Comparison of ENCODE assay signal across 27 mouse cellular contexts in the genomic region with DNA sequence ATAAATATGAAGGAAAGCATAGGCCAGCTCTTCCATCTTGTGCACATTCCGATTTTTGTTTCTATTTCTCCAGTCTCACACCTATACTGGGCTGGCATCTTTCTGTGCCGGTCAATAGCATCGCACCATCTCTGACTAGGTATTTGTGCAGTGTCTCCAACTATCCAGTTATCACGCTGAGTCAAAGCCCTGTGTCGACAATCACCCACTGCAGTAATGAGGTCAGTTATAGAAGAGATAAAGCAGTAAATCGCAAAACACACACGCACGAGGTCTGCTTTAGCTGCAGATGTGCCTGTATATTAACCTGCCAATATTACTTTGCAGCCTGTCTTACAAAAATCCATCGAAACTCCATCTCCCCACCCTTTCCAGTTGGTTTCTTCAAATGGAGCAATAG. TPM values are rescaled to one million over a fixed set of nuclear protein-coding genes. Genes with fewer than 3 reads are reported as not detected.
DNase-seq lines count a peak whose midpoint lies in the region; ATAC-seq and TF ChIP-seq lines count a peak whose summit lies in the region.
"Had no signal": no experiment of that assay in that cellular context is flagged by ENCODE, and none has a peak within 500 bp of the region (broad histone marks: within the 10 kb centered on the region; RNA-seq: fewer than 3 reads in every experiment).

No protein-coding gene starts in this region.

- H3K9me3 ChIP-seq in hindbrain, embryonic 13.5 days = no peaks in the 10 kb centered on the region
- no peaks in the 10 kb centered on the region for H3K9me3 ChIP-seq in hindbrain, embryonic 11.5 days (ENCODE audit: control insufficient read depth, low read length)
- H3K9me3 ChIP-seq in midbrain, embryonic 10.5 days (replicated peaks) = no peaks in the 10 kb centered on the region
- H3K9me3 ChIP-seq in midbrain, postnatal 0 days (ENCODE audit: low read length) = no peaks in the 10 kb centered on the region
- H3K9me3 ChIP-seq in embryonic facial prominence, embryonic 10.5 days = no peaks in the 10 kb centered on the region
- H3K9me3 ChIP-seq in intestine, embryonic 15.5 days = no peaks in the 10 kb centered on the region
- H3K9me3 ChIP-seq: embryonic facial prominence, embryonic 15.5 days; forebrain, embryonic 15.5 days; limb, embryonic 13.5 days had no signal

- no peak overlapping the region for H3K4me2 ChIP-seq in hindbrain, embryonic 13.5 days
- no peak overlapping the region for H3K4me2 ChIP-seq in hindbrain, embryonic 11.5 days (replicated peaks; ENCODE audit: low read depth, low read length)
- no peak overlapping the region for H3K4me2 ChIP-seq in midbrain, postnatal 0 days (ENCODE audit: low read depth, low read length, poor library complexity, severe bottlenecking)
- H3K4me2 ChIP-seq in intestine, embryonic 15.5 days (replicated peaks) = peak overlapping the region; percentile 30; the same call in 1 of the 2 replicates
- H3K4me2 ChIP-seq: embryonic facial prominence, embryonic 15.5 days; forebrain, embryonic 15.5 days; hindbrain, embryonic 14.5 days; limb, embryonic 13.5 days had no signal

- H3K4me1 ChIP-seq in hindbrain, embryonic 13.5 days (replicated peaks) = 0 out of 2 replicates have a peak, but pooled peaks cover 3% of the 10 kb centered on the region
- no peaks in the 10 kb centered on the region for H3K4me1 ChIP-seq in hindbrain, embryonic 11.5 days (replicated peaks; ENCODE audit: control insufficient read depth, insufficient read depth, low read length)
- peaks cover 18% of the 10 kb centered on the region for H3K4me1 ChIP-seq in midbrain, embryonic 10.5 days
- H3K4me1 ChIP-seq in midbrain, postnatal 0 days (ENCODE audit: insufficient read depth, low read length) = no peaks in the 10 kb centered on the region
- peaks cover 13% of the 10 kb centered on the region for H3K4me1 ChIP-seq in embryonic facial prominence, embryonic 10.5 days
- 0 out of 2 replicates have a peak, but pooled peaks cover 8% of the 10 kb centered on the region for H3K4me1 ChIP-seq in intestine, embryonic 15.5 days (replicated peaks)

- no peak overlapping the region for H3K27ac ChIP-seq in hindbrain, embryonic 13.5 days
- no peak overlapping the region for H3K27ac ChIP-seq in hindbrain, embryonic 11.5 days (ENCODE audit: low read depth, low read length)
- no peak overlapping the region for H3K27ac ChIP-seq in midbrain, embryonic 10.5 days (replicated peaks)
- no peak overlapping the region for H3K27ac ChIP-seq in midbrain, postnatal 0 days (ENCODE audit: low read depth, low read length)
- H3K27ac ChIP-seq in embryonic facial prominence, embryonic 10.5 days (replicated peaks) = no peak overlapping the region; the same call in 1 of the 2 replicates
- H3K27ac ChIP-seq in intestine, embryonic 15.5 days = no peak overlapping the region
- H3K27ac ChIP-seq: embryonic facial prominence, embryonic 15.5 days; forebrain, embryonic 15.5 days; gastrocnemius, adult 2 months; heart, adult 2 months; hindbrain, embryonic 14.5 days; limb, embryonic 13.5 days; macrophage; stomach, postnatal 0 days had no signal

- DNase-seq in hindbrain, embryonic 11.5 days (ENCODE audit: low spot score) = no peak
- peak; percentile 5 for DNase-seq in midbrain, embryonic 10.5 days (ENCODE audit: low spot score)
- no peak for DNase-seq in midbrain, postnatal 0 days (ENCODE audit: low spot score)
- DNase-seq in embryonic facial prominence, embryonic 10.5 days (ENCODE audit: low spot score) = peak; percentile 4
- DNase-seq: adrenal gland, postnatal 25 days; B cell, adult 2 months; cerebellum, adult 11-12 months; cerebellum, adult 9-11 months; gastrocnemius, adult 2 months; gastrocnemius, postnatal 36 days; heart, adult 2 months; heart, postnatal 14 days; kidney, adult 9 months; right cerebral cortex, postnatal 4 days; thymus, adult 18-20 months had no signal

- TF ChIP-seq CTCF in midbrain, postnatal 0 days (IDR thresholded peaks at IDR 0.05) = no peak

- WGBS in hindbrain, embryonic 13.5 days = 85% methylated on average over 9 of the region's 9 CpGs
- WGBS in hindbrain, embryonic 11.5 days = 94% methylated on average over 9 of the region's 9 CpGs
- WGBS in midbrain, embryonic 10.5 days = 91% methylated on average over 9 of the region's 9 CpGs
- WGBS in midbrain, postnatal 0 days = 82% methylated on average over 9 of the region's 9 CpGs
- 93% methylated on average over 9 of the region's 9 CpGs for WGBS in embryonic facial prominence, embryonic 10.5 days
- WGBS in intestine, embryonic 15.5 days = 63% methylated on average over 9 of the region's 9 CpGs

- no peaks in the 10 kb centered on the region for H3K36me3 ChIP-seq in hindbrain, embryonic 13.5 days
- no peaks in the 10 kb centered on the region for H3K36me3 ChIP-seq in hindbrain, embryonic 11.5 days (ENCODE audit: control insufficient read depth, insufficient read depth, low read length)
- H3K36me3 ChIP-seq in midbrain, embryonic 10.5 days = no peaks in the 10 kb centered on the region
- H3K36me3 ChIP-seq in midbrain, postnatal 0 days (ENCODE audit: insufficient read depth, low read length) = no peaks in the 10 kb centered on the region
- H3K36me3 ChIP-seq in embryonic facial prominence, embryonic 10.5 days (replicated peaks) = no peaks in the 10 kb centered on the region
- no peaks in the 10 kb centered on the region for H3K36me3 ChIP-seq in intestine, embryonic 15.5 days
- H3K36me3 ChIP-seq: embryonic facial prominence, embryonic 15.5 days; forebrain, embryonic 15.5 days; limb, embryonic 13.5 days had no signal

- no peak overlapping the region for H3K9ac ChIP-seq in hindbrain, embryonic 13.5 days
- H3K9ac ChIP-seq in hindbrain, embryonic 11.5 days (ENCODE audit: low read depth, low read length) = no peak overlapping the region
- no peak overlapping the region for H3K9ac ChIP-seq in midbrain, postnatal 0 days (replicated peaks; ENCODE audit: low read length, poor library complexity, severe bottlenecking)
- H3K9ac ChIP-seq in intestine, embryonic 15.5 days = no peak overlapping the region
- H3K9ac ChIP-seq: embryonic facial prominence, embryonic 15.5 days; forebrain, embryonic 15.5 days; hindbrain, embryonic 14.5 days; limb, embryonic 13.5 days had no signal

- H3K27me3 ChIP-seq in hindbrain, embryonic 13.5 days = no peaks in the 10 kb centered on the region
- H3K27me3 ChIP-seq in hindbrain, embryonic 11.5 days (ENCODE audit: control insufficient read depth, insufficient read depth, low read length) = no peaks in the 10 kb centered on the region
- H3K27me3 ChIP-seq in midbrain, embryonic 10.5 days (ENCODE audit: low read depth, poor library complexity, severe bottlenecking) = no peaks in the 10 kb centered on the region
- H3K27me3 ChIP-seq in midbrain, postnatal 0 days (ENCODE audit: insufficient read depth, low read length) = no peaks in the 10 kb centered on the region
- no peaks in the 10 kb centered on the region for H3K27me3 ChIP-seq in embryonic facial prominence, embryonic 10.5 days (replicated peaks; ENCODE audit: low read depth, poor library complexity, severe bottlenecking)
- no peaks in the 10 kb centered on the region for H3K27me3 ChIP-seq in intestine, embryonic 15.5 days (replicated peaks)
- H3K27me3 ChIP-seq: embryonic facial prominence, embryonic 15.5 days; forebrain, embryonic 15.5 days; limb, embryonic 13.5 days had no signal

- H3K4me3 ChIP-seq in hindbrain, embryonic 13.5 days = no peak overlapping the region
- no peak overlapping the region for H3K4me3 ChIP-seq in hindbrain, embryonic 11.5 days (ENCODE audit: low read depth, low read length)
- H3K4me3 ChIP-seq in midbrain, embryonic 10.5 days = no peak overlapping the region
- H3K4me3 ChIP-seq in midbrain, postnatal 0 days (ENCODE audit: low read depth, low read length) = no peak overlapping the region
- no peak overlapping the region for H3K4me3 ChIP-seq in embryonic facial prominence, embryonic 10.5 days
- H3K4me3 ChIP-seq in intestine, embryonic 15.5 days (replicated peaks) = no peak overlapping the region
- H3K4me3 ChIP-seq: embryonic facial prominence, embryonic 15.5 days; forebrain, embryonic 15.5 days; gastrocnemius, adult 2 months; heart, adult 2 months; limb, embryonic 13.5 days; myocyte had no signal

- ATAC-seq in hindbrain, embryonic 13.5 days (ENCODE audit: low FRiP score) = 0 out of 2 replicates have a peak, but pooled peaks have one; percentile 37
- ATAC-seq in hindbrain, embryonic 11.5 days (ENCODE audit: low FRiP score) = no peak
- ATAC-seq in midbrain, postnatal 0 days (ENCODE audit: low FRiP score) = no peak
- no peak for ATAC-seq in intestine, embryonic 15.5 days
- ATAC-seq in erythroblast, adult 5-6 weeks (replicated peaks; ENCODE audit: low FRiP score, poor library complexity, severe bottlenecking) = no peak

RNA-seq across cellular contexts. Expression of a gene that starts 30.7 kb away (rescaled TPM):
- polyA plus RNA-seq in hindbrain, embryonic 13.5 days (2015; fragmentation: Nextera tagmentation; extraction: Ambion mirVana) = 0.58 and 0.64 TPM in 2 replicates
- 0.97 and 1.2 TPM in 2 replicates for polyA plus RNA-seq in hindbrain, embryonic 11.5 days (2014; fragmentation: Nextera tagmentation; extraction: Ambion mirVana)
- polyA plus RNA-seq in midbrain, embryonic 10.5 days (2016; fragmentation: Nextera tagmentation; extraction: Ambion mirVana) = 0.54 and 1.2 TPM in 2 replicates
- total RNA-seq in midbrain, postnatal 0 days (2014; rRNA removed) = not detected in 2 replicates
- 0.98 and 1.1 TPM in 2 replicates for polyA plus RNA-seq in midbrain, postnatal 0 days (2015; fragmentation: Nextera tagmentation; extraction: Ambion mirVana)
- 0.92 and 1.5 TPM in 2 replicates for polyA plus RNA-seq in embryonic facial prominence, embryonic 10.5 days (2016; fragmentation: Nextera tagmentation; extraction: Ambion mirVana)
- 4.2 and 4.3 TPM in 2 replicates for polyA plus RNA-seq in intestine, embryonic 15.5 days (2015; fragmentation: Nextera tagmentation; extraction: Ambion mirVana)
- total RNA-seq in erythroblast, adult 5-6 weeks (2015; ENCODE audit: low replicate concordance) = not detected in 2 replicates
- total RNA-seq in erythroblast, adult 5-6 weeks (2017; ENCODE audit: low replicate concordance) = not detected in 2 replicates
- total RNA-seq: megakaryocyte-erythroid progenitor cell, adult 5-6 weeks; neutrophil, adult 5-6 weeks had no signal
- polyA plus RNA-seq: macrophage had no signal

Comparison
In these comparisons a context has a peak if more than half of its experiments do, and no peak if none do; other contexts are left out.
1. DNase-seq: peak in midbrain, embryonic 10.5 days (single experiment) and embryonic facial prominence, embryonic 10.5 days (single experiment); none in hindbrain, embryonic 11.5 days (single experiment) and midbrain, postnatal 0 days (single experiment).